Mouse (Mus musculus) spleen, adult 2 months (tissue): ENCODE data around the gene 1700040F15Rik. TPM values are rescaled to one million over a fixed set of nuclear protein-coding genes. Genes with fewer than 3 reads are reported as not detected.
"Not testable (repeated sequence)": the region's sequence is repeated elsewhere in the genome, so short reads cannot be mapped to it uniquely, and the experiment has no call there.

ENCODE experiments used
- DNase-seq, 2 experiments: peaks; one replicate each; pipeline versions ENCODE4 v3.0.0 to v3.0.0-alpha.2; 2012 to 2021; ENCODE audit warnings: low spot score in 2 of 2, low read depth in 1 of 2
- H3K27ac ChIP-seq: fragments of 200-500 bp; 2 replicates; pipeline ENCODE4 v1.5.1; 2012; ENCODE audit warnings: low read length, inconsistent platforms; ENCODE audit not compliant: insufficient read depth
- H3K27me3 ChIP-seq: fragments of 200-500 bp; 2 replicates; pipeline ENCODE4 v1.6.1; 2012; ENCODE audit warnings: mild to moderate bottlenecking, moderate library complexity, low read length, inconsistent platforms; ENCODE audit not compliant: control insufficient read depth, insufficient read depth
- H3K36me3 ChIP-seq: fragments of 200-500 bp; 2 replicates; pipeline ENCODE4 v1.6.1; 2012; ENCODE audit warnings: mild to moderate bottlenecking, low read length, inconsistent platforms; ENCODE audit not compliant: control insufficient read depth, insufficient read depth
- H3K4me1 ChIP-seq: fragments of 200-500 bp; 2 replicates; pipeline ENCODE4 v1.6.1; 2011; ENCODE audit warnings: inconsistent platforms; ENCODE audit not compliant: control insufficient read depth, insufficient read depth, insufficient read length
- H3K4me3 ChIP-seq: fragments of 200-500 bp; 2 replicates; pipeline ENCODE4 v1.5.1; 2011; ENCODE audit warnings: mild to moderate bottlenecking, inconsistent platforms; ENCODE audit not compliant: insufficient read depth, insufficient read length; ENCODE audit errors: extremely low read depth
- WGBS: fragments of 180-500 bp; shearing (Covaris S2); methylation state at CpG from one replicate; pipeline ENCODE4 v1.1.7; 2018; 5-methylcytosine and 5-hydroxymethylcytosine counted together
- polyA plus RNA-seq: library from polyadenylated mRNA; depleted of rRNA; stranded (reverse); fragments of >200 nt; gene quantifications from 2 replicates; pipeline ENCODE4 v1.2.3, GENCODE M21; 2012; rRNA removed

Gene 1700040F15Rik
- not detected in 2 replicates for polyA plus RNA-seq

GRCm38 (mm10) chrY:61101947-61102346, at the start of gene 1700040F15Rik:
Gene 1700040F15Rik (plus strand): TSS chrY:61102247.
- H3K27ac ChIP-seq, H3K36me3 ChIP-seq, H3K4me1 ChIP-seq, H3K27me3 ChIP-seq, DNase-seq, H3K4me3 ChIP-seq: not testable (repeated sequence)
- no CpG with 5 or more reads among the region's 8 CpGs for WGBS
